Mouse (Mus musculus) hindbrain, embryonic 12.5 days (tissue): ENCODE results near the gene Sesn2. TPM values are rescaled to one million over a fixed set of nuclear protein-coding genes. Genes with fewer than 3 reads are reported as not detected.
A peak's percentile ranks its signal among the peaks of the same experiment; 100 is the strongest.

Source experiments
- ATAC-seq: fragments of 200-750 bp; cut with Nextera tagmentation; 2 replicates; pipeline ENCODE4 v1.8.0; 2017; ENCODE audit warnings: moderate TSS enrichment; ENCODE audit not compliant: low FRiP score
- H3K27ac ChIP-seq: fragments of 300-500 bp; sonication (generic); 2 replicates; pipeline ENCODE4 v1.5.1; 2016; ENCODE audit warnings: mild to moderate bottlenecking
- H3K27me3 ChIP-seq: fragments of 300-500 bp; sonication (generic); 2 replicates; pipeline ENCODE4 v1.6.1; 2016; ENCODE audit warnings: mild to moderate bottlenecking
- H3K36me3 ChIP-seq: fragments of 300-500 bp; sonication (generic); 2 replicates; pipeline ENCODE4 v1.6.1; 2016; ENCODE audit warnings: mild to moderate bottlenecking
- H3K4me1 ChIP-seq: fragments of 300-500 bp; sonication (generic); 2 replicates; pipeline ENCODE4 v1.6.1; 2016
- H3K4me2 ChIP-seq: fragments of 300-500 bp; sonication (generic); replicated peaks from 2 replicates; pipeline ENCODE4 v1.6.1; 2016; ENCODE audit warnings: mild to moderate bottlenecking
- H3K4me3 ChIP-seq: fragments of 300-500 bp; sonication (generic); 2 replicates; pipeline ENCODE4 v1.5.1; 2016; ENCODE audit warnings: mild to moderate bottlenecking
- H3K9ac ChIP-seq: fragments of 300-500 bp; sonication (generic); 2 replicates; pipeline ENCODE4 v1.6.1; 2016; ENCODE audit warnings: mild to moderate bottlenecking, moderate library complexity
- H3K9me3 ChIP-seq: fragments of 300-500 bp; sonication (generic); replicated peaks from 2 replicates; pipeline ENCODE4 v1.6.1; 2016; ENCODE audit warnings: mild to moderate bottlenecking
- WGBS: fragments of 180-500 bp; shearing (Covaris S2); methylation state at CpG from one replicate; pipeline ENCODE4 v1.1.7; 2016; 5-methylcytosine and 5-hydroxymethylcytosine counted together
- polyA plus RNA-seq: library from polyadenylated mRNA; unstranded; fragments of >200 nt; fragmentation: Nextera tagmentation; extraction: Ambion mirVana; gene quantifications from 2 replicates; pipeline ENCODE4 v1.2.1, GENCODE M21; 2016

Sesn2 gene
- polyA plus RNA-seq, 1 experiment from 2014 or later: 12.1 TPM

- H3K27ac ChIP-seq: no peak overlapping the region
- H3K9me3 ChIP-seq: no peaks in the 10 kb centered on the region
- H3K36me3 ChIP-seq: no peaks in the 10 kb centered on the region
- H3K4me2 ChIP-seq: no peak overlapping the region
- no peak overlapping the region for H3K4me3 ChIP-seq
- WGBS: 70% methylated on average over 3 of the region's 3 CpGs
- no peak for ATAC-seq
- peaks cover 16% of the 10 kb centered on the region; the same call in 1 of the 2 replicates for H3K4me1 ChIP-seq
- H3K27me3 ChIP-seq: peaks cover 6% of the 10 kb centered on the region; the same call in 1 of the 2 replicates
- no peak overlapping the region for H3K9ac ChIP-seq
Measured at GRCm38 (mm10) chr4:132512080-132512479, 1.8 kb upstream of the Sesn2 start.

- no peaks in the 10 kb centered on the region for H3K36me3 ChIP-seq
- peaks cover 6% of the 10 kb centered on the region; the same call in 1 of the 2 replicates for H3K27me3 ChIP-seq
- H3K9ac ChIP-seq: peak overlapping the region; percentile 73
- ATAC-seq: peak; percentile 77
- peak overlapping the region; percentile 70 for H3K27ac ChIP-seq
- peaks cover 12% of the 10 kb centered on the region; the same call in 1 of the 2 replicates for H3K4me1 ChIP-seq
- H3K9me3 ChIP-seq: no peaks in the 10 kb centered on the region
- peak overlapping the region; percentile 69 for H3K4me3 ChIP-seq
- WGBS: under 1% methylated on average over 52 of the region's 52 CpGs
- H3K4me2 ChIP-seq: peak overlapping the region; percentile 78
Measured at GRCm38 (mm10) chr4:132509621-132510296, 542 bp downstream of the Sesn2 start.

GRCm38 (mm10) chr4:132507210-132507609, 3.1 kb downstream of the Sesn2 start:
- peaks cover 4% of the 10 kb centered on the region; the same call in 1 of the 2 replicates for H3K4me1 ChIP-seq
- H3K27ac ChIP-seq: no peak overlapping the region
- H3K4me3 ChIP-seq: no peak overlapping the region
- H3K36me3 ChIP-seq: no peaks in the 10 kb centered on the region
- no peak overlapping the region for H3K4me2 ChIP-seq
- no peak overlapping the region for H3K9ac ChIP-seq
- ATAC-seq: no peak
- WGBS: 39% methylated on average over 2 of the region's 2 CpGs
- no peaks in the 10 kb centered on the region for H3K9me3 ChIP-seq
- H3K27me3 ChIP-seq: no peaks in the 10 kb centered on the region

- no peak overlapping the region for H3K4me3 ChIP-seq
- H3K4me2 ChIP-seq: no peak overlapping the region
- WGBS: 77% methylated on average over 6 of the region's 6 CpGs
- H3K27ac ChIP-seq: no peak overlapping the region
- no peaks in the 10 kb centered on the region for H3K36me3 ChIP-seq
- peaks cover 4% of the 10 kb centered on the region; the same call in 1 of the 2 replicates for H3K4me1 ChIP-seq
- H3K27me3 ChIP-seq: no peaks in the 10 kb centered on the region
- no peak overlapping the region for H3K9ac ChIP-seq
- H3K9me3 ChIP-seq: no peaks in the 10 kb centered on the region
- no peak for ATAC-seq
Measured at GRCm38 (mm10) chr4:132506250-132506649, 4.1 kb downstream of the Sesn2 start.

GRCm38 (mm10) chr4:132505800-132506199, 4.5 kb downstream of the Sesn2 start:
- WGBS: 32% methylated on average over 10 of the region's 10 CpGs
- ATAC-seq: no peak

GRCm38 (mm10) chr4:132505034-132505738, 5.1 kb downstream of the Sesn2 start:
- no peak overlapping the region for H3K9ac ChIP-seq
- no peaks in the 10 kb centered on the region for H3K36me3 ChIP-seq
- peaks cover 4% of the 10 kb centered on the region; the same call in 1 of the 2 replicates for H3K4me1 ChIP-seq
- H3K4me3 ChIP-seq: no peak overlapping the region
- no peaks in the 10 kb centered on the region for H3K27me3 ChIP-seq
- ATAC-seq: no peak
- no peaks in the 10 kb centered on the region for H3K9me3 ChIP-seq
- 63% methylated on average over 6 of the region's 6 CpGs for WGBS
- no peak overlapping the region for H3K27ac ChIP-seq
- no peak overlapping the region for H3K4me2 ChIP-seq

More at GRCm38 (mm10) chr4:132505800-132506199, 4.5 kb downstream of the Sesn2 start:
- Histone ChIP-seq H3K4me3 (no peak overlapping the region), H3K4me2 (no peak overlapping the region), H3K27me3 (no peaks in the 10 kb centered on the region), H3K36me3 (no peaks in the 10 kb centered on the region), H3K9ac (no peak overlapping the region), H3K9me3 (no peaks in the 10 kb centered on the region), H3K27ac (no peak overlapping the region), H3K4me1 (peaks cover 4% of the 10 kb centered on the region; the same call in 1 of the 2 replicates)

GRCm38 (mm10) chr4:132503344-132503743, 7.0 kb downstream of the Sesn2 start:
- no peaks in the 10 kb centered on the region for H3K9me3 ChIP-seq
- H3K4me1 ChIP-seq: no peaks in the 10 kb centered on the region; the same call in 1 of the 2 replicates
- 83% methylated on average over 11 of the region's 11 CpGs for WGBS
- no peak overlapping the region for H3K9ac ChIP-seq
- no peaks in the 10 kb centered on the region for H3K27me3 ChIP-seq
- H3K27ac ChIP-seq: no peak overlapping the region
- H3K36me3 ChIP-seq: 0 out of 2 replicates have a peak, but pooled peaks cover 6% of the 10 kb centered on the region
- H3K4me3 ChIP-seq: no peak overlapping the region
- no peak for ATAC-seq
- no peak overlapping the region for H3K4me2 ChIP-seq

GRCm38 (mm10) chr4:132501639-132502038, 8.7 kb downstream of the Sesn2 start:
- Histone ChIP-seq H3K4me3 (no peak overlapping the region), H3K4me2 (no peak overlapping the region), H3K9me3 (no peaks in the 10 kb centered on the region), H3K4me1 (no peaks in the 10 kb centered on the region), H3K9ac (no peak overlapping the region), H3K36me3 (peaks cover 20% of the 10 kb centered on the region), H3K27me3 (no peaks in the 10 kb centered on the region), H3K27ac (no peak overlapping the region)
- no peak for ATAC-seq
- 94% methylated on average over 6 of the region's 6 CpGs for WGBS

- no peaks in the 10 kb centered on the region for H3K9me3 ChIP-seq
Measured at GRCm38 (mm10) chr4:132494271-132494918, 15.9 kb downstream of the Sesn2 start.

GRCm38 (mm10) chr4:132492178-132493060, 17.9 kb downstream of the Sesn2 start:
- H3K9ac ChIP-seq: peak overlapping the region; percentile 28; the same call in 1 of the 2 replicates
- H3K36me3 ChIP-seq: peaks cover 23% of the 10 kb centered on the region
- H3K27ac ChIP-seq: peak overlapping the region; percentile 52; the same call in 1 of the 2 replicates
- no peaks in the 10 kb centered on the region for H3K27me3 ChIP-seq
- H3K4me3 ChIP-seq: no peak overlapping the region
- no peaks in the 10 kb centered on the region for H3K9me3 ChIP-seq
- H3K4me2 ChIP-seq: no peak overlapping the region
- H3K4me1 ChIP-seq: peaks cover 11% of the 10 kb centered on the region; the same call in 1 of the 2 replicates
- ATAC-seq: no peak
- 66% methylated on average over 10 of the region's 10 CpGs for WGBS

More at GRCm38 (mm10) chr4:132494271-132494918, 15.9 kb downstream of the Sesn2 start:
- Histone ChIP-seq H3K9ac (no peak overlapping the region), H3K27ac (no peak overlapping the region), H3K4me3 (no peak overlapping the region), H3K36me3 (peaks cover 35% of the 10 kb centered on the region), H3K27me3 (no peaks in the 10 kb centered on the region), H3K4me2 (no peak overlapping the region), H3K4me1 (peaks cover 11% of the 10 kb centered on the region; the same call in 1 of the 2 replicates)
- 92% methylated on average over 20 of the region's 20 CpGs for WGBS
- ATAC-seq: no peak

- Histone ChIP-seq H3K27ac (peak overlapping the region; percentile 52; the same call in 1 of the 2 replicates), H3K4me3 (no peak overlapping the region), H3K27me3 (no peaks in the 10 kb centered on the region), H3K9me3 (no peaks in the 10 kb centered on the region), H3K4me2 (no peak overlapping the region), H3K4me1 (peaks cover 11% of the 10 kb centered on the region; the same call in 1 of the 2 replicates), H3K36me3 (peaks cover 17% of the 10 kb centered on the region), H3K9ac (no peak overlapping the region)
- WGBS: 84% methylated on average over 6 of the region's 6 CpGs
- no peak for ATAC-seq
Measured at GRCm38 (mm10) chr4:132491748-132492147, 18.6 kb downstream of the Sesn2 start.
